Mouse (Mus musculus) stomach, postnatal 0 days (tissue): ENCODE data around the gene Rtn2.

Experiments used
- CTCF ChIP-seq: IDR thresholded peaks from 2 replicates; pipeline ENCODE4 v1.5.1; 2016; ENCODE audit warnings: antibody characterized with exemption, low read depth, mild to moderate bottlenecking, moderate library complexity
- EP300 ChIP-seq: optimal IDR thresholded peaks from 2 replicates; pipeline ENCODE3; 2016; ENCODE audit warnings: antibody characterized with exemption

DNA sequence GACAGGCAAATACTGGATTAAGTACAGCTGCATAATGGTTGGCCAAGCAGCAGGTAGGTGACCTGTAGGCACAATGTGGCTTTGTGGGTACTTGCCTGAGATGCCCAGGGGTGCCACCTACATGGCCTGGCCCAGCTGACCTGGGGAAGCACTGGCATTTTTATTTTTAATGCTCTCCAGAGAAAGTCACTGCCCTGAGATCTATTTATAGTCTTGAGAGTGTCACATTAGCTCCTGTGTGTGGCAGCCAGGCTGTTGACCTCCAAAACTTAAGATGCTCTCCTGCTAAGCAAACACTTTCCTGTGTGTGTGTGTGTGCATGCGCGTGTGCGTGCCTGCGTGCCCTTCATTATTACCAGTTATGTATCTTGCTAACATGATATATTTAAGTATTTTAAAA, 44.1 kb upstream of the Rtn2 start:
- no peak for TF ChIP-seq CTCF
- no peak for TF ChIP-seq EP300
